Mouse (Mus musculus) small intestine, adult 2 months (tissue): ENCODE results near the gene Gm17018.

Experiments used
- CTCF ChIP-seq: fragments of 200-500 bp; IDR thresholded peaks from 2 replicates; pipeline ENCODE4 v1.5.1; 2012; ENCODE audit warnings: low read depth, mild to moderate bottlenecking, control low read depth, inconsistent platforms, low read length, moderate library complexity, mixed read lengths; ENCODE audit not compliant: insufficient replicate concordance, insufficient read length; ENCODE audit errors: extremely low read depth
- POLR2A ChIP-seq: fragments of 200-500 bp; IDR thresholded peaks from 2 replicates; pipeline ENCODE4 v1.6.1; 2012; ENCODE audit warnings: low read depth, mild to moderate bottlenecking, control low read depth, inconsistent platforms, low read length, moderate library complexity

- no peak for TF ChIP-seq CTCF
- no peak for TF ChIP-seq POLR2A
Observed at GRCm38 (mm10) chr19:45579416-45579815, 19.0 kb downstream of the Gm17018 start.
